Mouse (Mus musculus): Measurements from ENCODE around the gene Ost4. TPM values are rescaled to one million over a fixed set of nuclear protein-coding genes. Genes with fewer than 3 reads are reported as not detected.
"Not testable (repeated sequence)": the region's sequence is repeated elsewhere in the genome, so short reads cannot be mapped to it uniquely, and the experiment has no call there.

Gene Ost4
- polyA plus RNA-seq, 1 experiment from 2014 or later: 377 TPM

- Histone ChIP-seq H3K4me2 (peak overlapping the region; percentile 91), H3K4me1 (replicated peaks) (peaks cover 37% of the 10 kb centered on the region), H3K9ac (peak overlapping the region; percentile 83), H3K27ac (peak overlapping the region; percentile 92), H3K4me3 (replicated peaks) (peak overlapping the region; percentile 81), H3K9me3 (replicated peaks) (no peaks in the 10 kb centered on the region), H3K27me3 (no peaks in the 10 kb centered on the region), H3K36me3 (peaks cover 35% of the 10 kb centered on the region)
- whole genome bisulfite sequencing (ENCODE audit: insufficient replicate concordance): 2% methylated on average over 42 of the region's 42 CpGs
- ATAC-seq (ENCODE audit: low read depth): peak; percentile 18
- DNase-seq: peak; percentile 69
Observed at GRCm38 (mm10) chr5:30889088-30889754, 18.4 kb downstream of the Ost4 start.

GRCm38 (mm10) chr5:30888337-30889087, 19.1 kb downstream of the Ost4 start, which contains the start of gene Agbl5:
Gene Agbl5 (plus strand): TSS chr5:30888694.
- Histone ChIP-seq H3K36me3 (peaks cover 28% of the 10 kb centered on the region), H3K4me3 (replicated peaks) (peak within 1 kb of the TSS; percentile 81), H3K27me3 (no peaks in the 10 kb centered on the region), H3K9ac (peak within 1 kb of the TSS; percentile 83), H3K4me2 (peak within 1 kb of the TSS; percentile 91), H3K27ac (peak within 1 kb of the TSS; percentile 92), H3K4me1 (replicated peaks) (peaks cover 37% of the 10 kb centered on the region), H3K9me3 (replicated peaks) (no peaks in the 10 kb centered on the region)
- ATAC-seq (ENCODE audit: low read depth) (peak; percentile 84), DNase-seq (peak; percentile 86)
- under 1% methylated on average over 42 of the region's 42 CpGs for WGBS (ENCODE audit: insufficient replicate concordance)

GRCm38 (mm10) chr5:30887858-30888336, 19.7 kb downstream of the Ost4 start:
- peak; percentile 84 for ATAC-seq (ENCODE audit: low read depth)
- WGBS (ENCODE audit: insufficient replicate concordance): under 1% methylated on average over 28 of the region's 28 CpGs
- peak overlapping the region; percentile 81 for H3K4me3 ChIP-seq (replicated peaks)

GRCm38 (mm10) chr5:30887331-30887761, 20.2 kb downstream of the Ost4 start:
- under 1% methylated on average over 19 of the region's 19 CpGs for WGBS (ENCODE audit: insufficient replicate concordance)
- H3K4me1 ChIP-seq (replicated peaks): peaks cover 37% of the 10 kb centered on the region
- ATAC-seq (ENCODE audit: low read depth) (peak; percentile 63), DNase-seq (peak; percentile 76)
- H3K9me3 ChIP-seq (replicated peaks): no peaks in the 10 kb centered on the region
- peak overlapping the region; percentile 83 for H3K9ac ChIP-seq
- peaks cover 16% of the 10 kb centered on the region for H3K36me3 ChIP-seq
- H3K27ac ChIP-seq: peak overlapping the region; percentile 92
- peak overlapping the region; percentile 91 for H3K4me2 ChIP-seq
- H3K4me3 ChIP-seq (replicated peaks): peak overlapping the region; percentile 81
- H3K27me3 ChIP-seq: no peaks in the 10 kb centered on the region

More at GRCm38 (mm10) chr5:30887858-30888336, 19.7 kb downstream of the Ost4 start:
- Histone ChIP-seq H3K27me3 (no peaks in the 10 kb centered on the region), H3K4me1 (replicated peaks) (peaks cover 37% of the 10 kb centered on the region), H3K27ac (peak overlapping the region; percentile 92), H3K9me3 (replicated peaks) (no peaks in the 10 kb centered on the region), H3K36me3 (peaks cover 22% of the 10 kb centered on the region), H3K9ac (peak overlapping the region; percentile 83), H3K4me2 (peak overlapping the region; percentile 91)
- DNase-seq: peak; percentile 93

GRCm38 (mm10) chr5:30886731-30887130, 20.9 kb downstream of the Ost4 start:
- peaks cover 37% of the 10 kb centered on the region for H3K4me1 ChIP-seq (replicated peaks)
- peak overlapping the region; percentile 81 for H3K4me3 ChIP-seq (replicated peaks)
- no peaks in the 10 kb centered on the region for H3K27me3 ChIP-seq
- H3K36me3 ChIP-seq: peaks cover 10% of the 10 kb centered on the region
- DNase-seq (no peak), ATAC-seq (ENCODE audit: low read depth) (no peak)
- peak overlapping the region; percentile 91 for H3K4me2 ChIP-seq
- H3K27ac ChIP-seq: peak overlapping the region; percentile 92
- 39% methylated on average over 5 of the region's 5 CpGs for WGBS (ENCODE audit: insufficient replicate concordance)
- no peaks in the 10 kb centered on the region for H3K9me3 ChIP-seq (replicated peaks)
- H3K9ac ChIP-seq: peak overlapping the region; percentile 83

- ATAC-seq (ENCODE audit: low read depth) (no peak), DNase-seq (no peak)
- Histone ChIP-seq H3K4me2 (peak overlapping the region; percentile 91), H3K4me3 (replicated peaks) (no peak overlapping the region), H3K36me3 (0 out of 2 replicates have a peak, but pooled peaks cover 6% of the 10 kb centered on the region), H3K27ac (no peak overlapping the region; the same call in 1 of the 2 replicates), H3K9me3 (replicated peaks) (no peaks in the 10 kb centered on the region), H3K9ac (no peak overlapping the region; the same call in 1 of the 2 replicates), H3K4me1 (replicated peaks) (peaks cover 37% of the 10 kb centered on the region), H3K27me3 (no peaks in the 10 kb centered on the region)
- WGBS (ENCODE audit: insufficient replicate concordance): 57% methylated on average over 4 of the region's 4 CpGs
Observed at GRCm38 (mm10) chr5:30886209-30886608, 21.4 kb downstream of the Ost4 start.

GRCm38 (mm10) chr5:30881839-30882238, 25.7 kb downstream of the Ost4 start:
- not testable (repeated sequence) for H3K4me3 ChIP-seq (replicated peaks); H3K9ac ChIP-seq; H3K9me3 ChIP-seq (replicated peaks); H3K27me3 ChIP-seq; H3K27ac ChIP-seq; DNase-seq; H3K4me2 ChIP-seq; ATAC-seq (ENCODE audit: low read depth)
- peaks cover 14% of the 10 kb centered on the region for H3K4me1 ChIP-seq (replicated peaks)
- peaks cover 13% of the 10 kb centered on the region for H3K36me3 ChIP-seq
- 72% methylated on average over 4 of the region's 4 CpGs for WGBS (ENCODE audit: insufficient replicate concordance)

- Histone ChIP-seq H3K4me2 (no peak overlapping the region), H3K27ac (no peak overlapping the region), H3K27me3 (no peaks in the 10 kb centered on the region), H3K9ac (no peak overlapping the region), H3K4me3 (replicated peaks) (no peak overlapping the region), H3K9me3 (replicated peaks) (no peaks in the 10 kb centered on the region), H3K36me3 (peaks cover 37% of the 10 kb centered on the region), H3K4me1 (replicated peaks) (no peaks in the 10 kb centered on the region)
- no peak for ATAC-seq (ENCODE audit: low read depth)
- WGBS (ENCODE audit: insufficient replicate concordance): 70% methylated on average over 5 of the region's 5 CpGs
- no peak for DNase-seq
Observed at GRCm38 (mm10) chr5:30879347-30879943, 28.1 kb downstream of the Ost4 start.

GRCm38 (mm10) chr5:30878616-30879015, 29.0 kb downstream of the Ost4 start:
- no peak overlapping the region for H3K4me2 ChIP-seq
- no peaks in the 10 kb centered on the region for H3K9me3 ChIP-seq (replicated peaks)
- H3K36me3 ChIP-seq: peaks cover 46% of the 10 kb centered on the region
- H3K27me3 ChIP-seq: no peaks in the 10 kb centered on the region
- WGBS (ENCODE audit: insufficient replicate concordance): 59% methylated on average over 6 of the region's 6 CpGs
- no peak overlapping the region for H3K27ac ChIP-seq
- H3K4me1 ChIP-seq (replicated peaks): no peaks in the 10 kb centered on the region
- ATAC-seq (ENCODE audit: low read depth): no peak
- no peak for DNase-seq
- no peak overlapping the region for H3K4me3 ChIP-seq (replicated peaks)
- H3K9ac ChIP-seq: no peak overlapping the region

GRCm38 (mm10) chr5:30874365-30874764, 33.2 kb downstream of the Ost4 start:
- no peaks in the 10 kb centered on the region for H3K27me3 ChIP-seq
- no peak overlapping the region for H3K4me2 ChIP-seq
- no peaks in the 10 kb centered on the region for H3K9me3 ChIP-seq (replicated peaks)
- H3K4me1 ChIP-seq (replicated peaks): peaks cover 19% of the 10 kb centered on the region
- no peak for DNase-seq
- H3K4me3 ChIP-seq (replicated peaks): no peak overlapping the region
- peaks cover 78% of the 10 kb centered on the region for H3K36me3 ChIP-seq
- WGBS (ENCODE audit: insufficient replicate concordance): 80% methylated on average over 7 of the region's 7 CpGs
- H3K9ac ChIP-seq: no peak overlapping the region
- no peak for ATAC-seq (ENCODE audit: low read depth)
- H3K27ac ChIP-seq: no peak overlapping the region

- 86% methylated on average over 9 of the region's 9 CpGs for WGBS (ENCODE audit: insufficient replicate concordance)
- Histone ChIP-seq H3K36me3 (peaks cover 72% of the 10 kb centered on the region), H3K27me3 (no peaks in the 10 kb centered on the region), H3K4me3 (replicated peaks) (no peak overlapping the region), H3K4me1 (replicated peaks) (peaks cover 25% of the 10 kb centered on the region), H3K9ac (no peak overlapping the region), H3K27ac (no peak overlapping the region), H3K4me2 (no peak overlapping the region), H3K9me3 (replicated peaks) (no peaks in the 10 kb centered on the region)
- no peak for DNase-seq
- no peak for ATAC-seq (ENCODE audit: low read depth)
Observed at GRCm38 (mm10) chr5:30872574-30872973, 35.0 kb downstream of the Ost4 start.

Data from liver, embryonic 13.5 days (tissue).